Mouse (Mus musculus) embryonic facial prominence, embryonic 15.5 days (tissue): ENCODE results near the gene Btbd11. TPM values are rescaled to one million over a fixed set of nuclear protein-coding genes. Genes with fewer than 3 reads are reported as not detected.

Experiments used
- ATAC-seq: fragments of 200-750 bp; cut with Nextera tagmentation; 2 replicates; pipeline ENCODE4 v1.8.0; 2017; ENCODE audit warnings: low read depth, moderate TSS enrichment; ENCODE audit not compliant: insufficient number of reproducible peaks, low FRiP score, low TSS enrichment
- H3K27ac ChIP-seq: fragments of 300-500 bp; sonication (generic); replicated peaks from 2 replicates; pipeline ENCODE4 v1.5.1; 2015; ENCODE audit warnings: mild to moderate bottlenecking, inconsistent platforms
- H3K27me3 ChIP-seq: fragments of 300-500 bp; sonication (generic); 2 replicates; pipeline ENCODE4 v1.6.1; 2015; ENCODE audit warnings: inconsistent platforms
- H3K36me3 ChIP-seq: fragments of 300-500 bp; sonication (generic); 2 replicates; pipeline ENCODE4 v1.6.1; 2015; ENCODE audit warnings: mild to moderate bottlenecking, inconsistent platforms
- H3K4me1 ChIP-seq: fragments of 300-500 bp; sonication (generic); 2 replicates; pipeline ENCODE4 v1.6.1; 2015; ENCODE audit warnings: inconsistent platforms
- H3K4me2 ChIP-seq: fragments of 300-500 bp; sonication (generic); replicated peaks from 2 replicates; pipeline ENCODE4 v1.6.1; 2015; ENCODE audit warnings: mild to moderate bottlenecking, inconsistent platforms
- H3K4me3 ChIP-seq: fragments of 300-500 bp; sonication (generic); replicated peaks from 2 replicates; pipeline ENCODE4 v1.5.1; 2015; ENCODE audit warnings: mild to moderate bottlenecking, inconsistent platforms
- H3K9ac ChIP-seq: fragments of 300-500 bp; sonication (generic); 2 replicates; pipeline ENCODE4 v1.6.1; 2015; ENCODE audit warnings: inconsistent platforms
- H3K9me3 ChIP-seq: fragments of 300-500 bp; sonication (generic); replicated peaks from 2 replicates; pipeline ENCODE4 v1.6.1; 2016; ENCODE audit warnings: inconsistent platforms
- WGBS: fragments of 180-500 bp; shearing (Covaris S2); methylation state at CpG from one replicate; pipeline ENCODE4 v1.1.7; 2015; 5-methylcytosine and 5-hydroxymethylcytosine counted together
- polyA plus RNA-seq: library from polyadenylated mRNA; unstranded; fragments of >200 nt; fragmentation: Nextera tagmentation; extraction: Ambion mirVana; gene quantifications from 2 replicates; pipeline ENCODE4 v1.2.1, GENCODE M21; 2015

Btbd11 gene
- polyA plus RNA-seq, 1 experiment from 2014 or later = 6.5 TPM

DNA sequence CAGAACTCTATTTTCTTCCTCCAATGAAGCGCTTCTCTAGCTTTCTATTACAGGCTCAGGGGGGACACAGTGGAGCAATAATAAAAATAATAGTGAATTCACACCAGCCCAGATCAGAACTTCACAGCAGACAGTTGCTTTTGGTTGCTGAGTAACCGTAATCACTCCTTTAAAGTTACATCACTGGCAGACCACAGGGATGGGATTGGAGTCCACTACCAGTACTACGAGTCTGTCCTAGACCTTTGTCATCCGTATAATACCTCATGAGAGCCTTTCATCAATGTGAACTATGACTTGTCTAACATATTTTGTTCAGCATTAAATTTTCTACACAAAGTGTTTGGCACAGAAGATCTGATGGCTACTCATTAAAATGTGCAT is 35.0 kb downstream of the Btbd11 start:
- WGBS = 82% methylated on average over 4 of the region's 4 CpGs
- Histone ChIP-seq H3K4me1 (no peaks in the 10 kb centered on the region), H3K9ac (no peak overlapping the region), H3K4me2 (no peak overlapping the region), H3K27ac (no peak overlapping the region), H3K27me3 (no peaks in the 10 kb centered on the region), H3K9me3 (no peaks in the 10 kb centered on the region), H3K36me3 (no peaks in the 10 kb centered on the region), H3K4me3 (no peak overlapping the region)
- ATAC-seq = no peak

DNA sequence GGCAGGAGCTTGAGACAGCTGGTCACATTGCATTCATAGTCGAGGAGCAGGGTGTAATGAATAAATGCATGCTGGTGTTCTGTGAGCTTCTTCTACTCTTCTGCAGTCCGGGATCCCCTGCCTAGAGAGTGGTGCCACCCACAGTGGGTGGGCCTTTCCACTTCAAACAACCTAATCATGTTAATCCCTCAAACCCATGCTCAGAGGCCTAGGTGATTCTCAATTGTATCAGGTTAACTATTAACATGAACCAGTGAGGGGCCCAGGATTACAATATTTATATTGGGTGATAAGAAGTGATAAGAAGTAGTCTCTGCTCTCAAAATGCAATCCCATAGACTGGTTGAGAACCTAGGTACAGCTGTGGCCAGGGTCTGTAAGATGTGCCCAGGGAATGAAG is 39.1 kb downstream of the Btbd11 start:
- 70% methylated on average over 2 of the region's 2 CpGs for WGBS
- Histone ChIP-seq H3K27ac (no peak overlapping the region), H3K4me2 (no peak overlapping the region), H3K36me3 (no peaks in the 10 kb centered on the region), H3K9ac (no peak overlapping the region), H3K9me3 (no peaks in the 10 kb centered on the region), H3K4me1 (no peaks in the 10 kb centered on the region), H3K27me3 (no peaks in the 10 kb centered on the region), H3K4me3 (no peak overlapping the region)
- no peak for ATAC-seq

DNA sequence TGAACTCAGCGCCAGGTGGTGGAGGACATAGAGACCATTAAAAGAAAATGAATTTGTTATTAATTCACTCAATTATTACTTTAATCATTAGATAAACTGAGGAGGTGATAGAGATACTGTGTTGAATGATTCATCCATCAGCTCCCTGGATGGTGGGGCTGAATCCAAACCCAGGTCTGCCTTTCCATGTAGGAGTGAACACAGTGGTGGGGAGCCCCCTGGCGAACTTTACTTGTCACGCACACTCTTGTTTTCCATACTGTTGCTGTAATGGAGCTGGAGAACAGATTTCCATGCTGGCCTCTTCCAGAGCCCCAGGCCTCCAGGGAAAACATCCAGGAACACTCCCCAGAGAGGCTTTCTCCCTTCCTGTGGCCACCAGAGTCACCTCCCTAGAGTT is 50.6 kb downstream of the Btbd11 start:
- Histone ChIP-seq H3K27me3 (no peaks in the 10 kb centered on the region), H3K36me3 (no peaks in the 10 kb centered on the region), H3K4me3 (no peak overlapping the region), H3K4me2 (no peak overlapping the region), H3K9me3 (no peaks in the 10 kb centered on the region), H3K9ac (no peak overlapping the region), H3K4me1 (no peaks in the 10 kb centered on the region), H3K27ac (no peak overlapping the region)
- 84% methylated on average over 3 of the region's 3 CpGs for WGBS
- no peak for ATAC-seq

DNA sequence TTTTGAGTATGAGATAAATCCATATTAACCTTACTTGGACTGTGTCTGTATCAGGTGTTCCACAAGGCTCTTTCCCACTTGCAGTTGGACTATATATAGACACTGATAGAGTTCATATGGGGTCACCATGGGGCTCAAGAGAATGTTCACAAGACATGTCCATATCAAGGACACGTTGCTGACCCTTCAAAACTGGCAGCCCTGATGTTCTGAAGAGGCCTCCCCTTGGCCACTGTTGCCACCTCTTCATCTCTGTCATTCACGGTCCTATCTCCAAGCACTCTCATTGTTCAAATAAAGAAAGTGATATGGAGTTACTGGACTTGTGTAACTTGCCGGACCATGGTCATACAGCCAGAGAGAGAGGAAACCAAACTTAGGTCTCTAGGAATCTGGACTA is 56.8 kb downstream of the Btbd11 start:
- ATAC-seq = no peak

DNA sequence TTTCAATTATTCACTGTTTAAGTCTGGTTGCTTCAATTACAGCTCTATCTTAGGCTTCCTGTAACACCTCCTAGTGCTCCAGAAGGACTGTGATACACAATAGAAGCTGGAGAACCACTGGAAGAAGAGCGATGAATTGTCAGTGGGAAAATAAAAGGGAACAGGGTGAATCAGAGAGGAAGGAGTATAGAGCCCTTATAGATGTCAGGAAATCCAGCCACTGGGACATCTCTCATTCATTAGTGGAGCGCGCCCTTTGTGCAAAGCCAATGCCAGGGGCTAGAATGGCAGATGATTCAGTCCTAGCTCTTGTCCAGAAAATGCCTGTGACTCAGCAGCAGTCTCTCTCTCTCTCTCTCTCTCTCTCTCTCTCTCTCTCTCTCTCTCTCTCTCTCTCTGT is 59.3 kb downstream of the Btbd11 start:
- no peak overlapping the region for H3K9ac ChIP-seq
- ATAC-seq = no peak
- H3K27ac ChIP-seq = no peak overlapping the region
- H3K36me3 ChIP-seq = no peaks in the 10 kb centered on the region
- no peak overlapping the region for H3K4me2 ChIP-seq
- 96% methylated on average over 3 of the region's 3 CpGs for WGBS
- H3K27me3 ChIP-seq = no peaks in the 10 kb centered on the region
- H3K9me3 ChIP-seq = no peaks in the 10 kb centered on the region
- no peak overlapping the region for H3K4me3 ChIP-seq
- H3K4me1 ChIP-seq = no peaks in the 10 kb centered on the region

More for the DNA sequence above, 56.8 kb downstream of the Btbd11 start:
- WGBS = 86% methylated on average over 3 of the region's 3 CpGs
- H3K4me2 ChIP-seq = no peak overlapping the region
- H3K27ac ChIP-seq = no peak overlapping the region
- H3K36me3 ChIP-seq = no peaks in the 10 kb centered on the region
- H3K27me3 ChIP-seq = no peaks in the 10 kb centered on the region
- H3K4me3 ChIP-seq = no peak overlapping the region
- no peak overlapping the region for H3K9ac ChIP-seq
- no peaks in the 10 kb centered on the region for H3K4me1 ChIP-seq
- H3K9me3 ChIP-seq = no peaks in the 10 kb centered on the region

DNA sequence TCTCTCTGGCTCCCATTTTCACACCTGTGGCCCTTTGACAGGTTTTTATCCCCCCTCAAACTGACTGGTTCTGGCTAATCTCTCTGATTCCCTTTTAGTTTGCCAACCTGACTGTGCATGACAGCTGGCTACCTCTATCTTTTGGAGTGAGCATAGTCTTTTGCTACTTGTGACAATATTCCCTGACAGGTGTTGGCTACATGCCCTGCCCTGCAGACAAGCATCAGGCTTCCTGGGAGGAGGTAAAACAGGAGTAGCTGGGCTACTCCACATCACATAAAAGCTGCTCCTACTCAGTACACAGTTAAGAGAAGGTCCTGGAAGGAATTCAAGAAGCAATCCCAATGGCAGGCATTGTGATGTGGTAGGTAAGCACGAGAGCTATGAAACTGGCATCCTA is 60.1 kb downstream of the Btbd11 start:
- Histone ChIP-seq H3K36me3 (no peaks in the 10 kb centered on the region), H3K4me1 (no peaks in the 10 kb centered on the region), H3K4me2 (no peak overlapping the region), H3K27me3 (no peaks in the 10 kb centered on the region), H3K9ac (no peak overlapping the region), H3K4me3 (no peak overlapping the region), H3K9me3 (no peaks in the 10 kb centered on the region), H3K27ac (no peak overlapping the region)
- ATAC-seq = no peak
- 81% methylated on average over 1 of the region's 1 CpGs for whole genome bisulfite sequencing

DNA sequence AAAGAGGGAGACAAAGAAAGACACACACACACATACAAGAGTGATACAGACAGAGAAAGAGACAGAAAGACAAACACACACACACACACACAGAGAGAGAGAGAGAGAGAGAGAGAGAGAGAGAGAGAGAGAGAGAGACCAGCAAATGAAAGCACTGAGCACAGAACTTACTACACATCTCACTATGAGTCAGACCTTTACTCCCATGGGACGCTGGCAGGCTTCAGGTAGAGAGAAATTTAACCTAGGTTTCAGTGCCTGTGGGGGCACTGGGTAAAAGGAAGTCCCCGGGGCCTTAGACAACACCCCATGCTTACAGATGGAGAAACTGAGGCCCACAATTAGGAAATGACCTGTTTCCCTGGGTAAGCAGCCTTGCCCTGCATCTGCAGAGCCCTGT is 61.3 kb downstream of the Btbd11 start:
- H3K9ac ChIP-seq = no peak overlapping the region
- H3K4me3 ChIP-seq = no peak overlapping the region
- H3K27me3 ChIP-seq = no peaks in the 10 kb centered on the region
- H3K27ac ChIP-seq = no peak overlapping the region
- H3K36me3 ChIP-seq = no peaks in the 10 kb centered on the region
- no peak overlapping the region for H3K4me2 ChIP-seq
- ATAC-seq = no peak
- no peaks in the 10 kb centered on the region for H3K9me3 ChIP-seq
- H3K4me1 ChIP-seq = no peaks in the 10 kb centered on the region
- 61% methylated on average over 2 of the region's 2 CpGs for WGBS

DNA sequence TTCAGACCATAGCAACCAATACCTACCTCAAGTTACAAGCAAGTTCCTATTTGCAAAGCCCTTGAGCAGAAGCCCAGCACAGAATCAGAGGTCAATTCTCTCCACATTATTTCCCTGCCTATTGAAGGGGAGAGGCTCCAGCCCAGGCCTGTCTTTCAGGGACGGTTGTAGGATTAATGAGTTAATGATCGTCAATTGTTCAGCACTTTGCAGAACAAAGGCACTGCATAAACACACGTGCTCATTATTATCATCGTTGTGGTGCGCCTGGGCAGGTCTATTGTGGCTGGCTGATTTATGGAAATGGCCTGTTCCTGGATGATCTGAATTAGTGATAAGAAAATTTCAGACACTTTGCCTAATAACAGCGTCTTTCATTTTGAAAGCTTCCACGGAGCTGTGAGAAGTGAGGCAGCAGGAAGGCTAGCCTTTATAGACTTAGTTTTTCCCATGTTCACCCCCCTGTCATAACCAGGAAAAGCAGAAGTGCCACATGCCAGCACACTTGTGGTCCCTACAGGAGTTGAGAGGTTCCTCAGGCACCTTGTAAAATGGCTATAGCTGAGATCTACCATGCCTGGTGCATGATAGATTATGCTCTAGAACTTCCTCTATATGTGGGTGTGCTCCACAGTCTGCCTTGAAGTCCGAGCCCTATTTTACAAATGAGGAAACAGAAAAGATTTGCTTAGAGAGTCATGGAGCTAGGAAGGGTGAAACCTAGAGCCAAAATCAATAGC is 65.2 kb downstream of the Btbd11 start:
- ATAC-seq = no peak

DNA sequence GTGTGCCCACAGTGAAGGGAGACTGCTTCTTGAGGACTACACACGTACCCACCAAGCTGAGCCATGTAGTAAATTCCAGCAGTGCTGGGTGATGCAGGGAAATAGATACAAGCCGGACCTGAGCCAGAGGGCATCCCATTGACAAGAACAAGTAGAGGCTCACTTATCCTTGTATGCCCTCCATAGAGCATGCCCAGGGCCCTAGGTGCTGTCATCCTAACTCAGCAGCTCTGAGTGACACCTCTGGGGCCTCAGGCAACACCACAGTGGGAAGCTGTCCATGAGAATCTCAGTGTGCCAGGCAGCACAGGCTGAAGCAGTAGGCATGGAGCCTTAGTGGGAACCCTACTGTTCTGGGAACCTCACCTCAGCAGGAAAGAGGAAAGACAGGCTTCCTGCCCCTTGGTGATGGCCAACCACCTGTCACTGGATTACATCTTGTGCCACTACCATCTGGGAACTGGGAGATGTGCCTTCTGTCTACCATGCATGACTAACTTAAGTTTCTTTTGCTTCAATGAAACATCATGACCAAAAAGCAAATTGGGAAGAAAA is 66.7 kb downstream of the Btbd11 start:
- H3K4me2 ChIP-seq = no peak overlapping the region
- 0 out of 2 replicates have a peak, but pooled peaks cover 3% of the 10 kb centered on the region for H3K27me3 ChIP-seq
- H3K36me3 ChIP-seq = no peaks in the 10 kb centered on the region
- no peak for ATAC-seq
- 91% methylated on average over 2 of the region's 2 CpGs for WGBS
- no peaks in the 10 kb centered on the region for H3K9me3 ChIP-seq
- no peak overlapping the region for H3K9ac ChIP-seq
- no peak overlapping the region for H3K4me3 ChIP-seq
- H3K4me1 ChIP-seq = 0 out of 2 replicates have a peak, but pooled peaks cover 10% of the 10 kb centered on the region
- no peak overlapping the region for H3K27ac ChIP-seq

More for the DNA sequence above, 65.2 kb downstream of the Btbd11 start:
- H3K36me3 ChIP-seq = no peaks in the 10 kb centered on the region
- 0 out of 2 replicates have a peak, but pooled peaks cover 7% of the 10 kb centered on the region for H3K4me1 ChIP-seq
- H3K27me3 ChIP-seq = 0 out of 2 replicates have a peak, but pooled peaks cover 2% of the 10 kb centered on the region
- WGBS = 58% methylated on average over 8 of the region's 8 CpGs
- H3K4me3 ChIP-seq = no peak overlapping the region
- no peaks in the 10 kb centered on the region for H3K9me3 ChIP-seq
- no peak overlapping the region for H3K27ac ChIP-seq
- no peak overlapping the region for H3K4me2 ChIP-seq
- H3K9ac ChIP-seq = no peak overlapping the region

DNA sequence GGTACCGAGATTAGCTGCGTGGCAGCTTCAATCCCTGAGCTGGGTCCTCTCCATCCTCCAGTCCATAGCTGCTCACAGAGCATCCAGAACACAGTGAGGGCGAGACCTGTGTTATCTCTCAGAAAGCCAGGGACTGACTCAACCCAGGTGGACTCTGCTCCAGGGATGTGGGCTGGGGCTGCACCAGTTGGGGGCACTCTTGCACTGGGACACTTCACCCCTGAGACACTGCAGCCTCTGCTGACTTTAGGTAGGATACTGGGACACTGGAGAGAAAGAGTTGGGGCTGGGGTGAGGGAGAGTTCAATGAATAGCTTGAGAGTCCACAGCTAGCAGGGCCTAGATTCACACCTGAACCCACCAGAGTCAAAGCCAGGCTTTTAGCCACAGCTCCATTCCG is 69.4 kb downstream of the Btbd11 start:
- no peaks in the 10 kb centered on the region for H3K9me3 ChIP-seq
- no peak overlapping the region for H3K4me2 ChIP-seq
- H3K4me1 ChIP-seq = peaks cover 19% of the 10 kb centered on the region
- no peak overlapping the region for H3K27ac ChIP-seq
- no peak overlapping the region for H3K4me3 ChIP-seq
- H3K9ac ChIP-seq = no peak overlapping the region
- no peaks in the 10 kb centered on the region for H3K36me3 ChIP-seq
- ATAC-seq = no peak
- 0 out of 2 replicates have a peak, but pooled peaks cover 3% of the 10 kb centered on the region for H3K27me3 ChIP-seq
- 70% methylated on average over 4 of the region's 4 CpGs for WGBS

DNA sequence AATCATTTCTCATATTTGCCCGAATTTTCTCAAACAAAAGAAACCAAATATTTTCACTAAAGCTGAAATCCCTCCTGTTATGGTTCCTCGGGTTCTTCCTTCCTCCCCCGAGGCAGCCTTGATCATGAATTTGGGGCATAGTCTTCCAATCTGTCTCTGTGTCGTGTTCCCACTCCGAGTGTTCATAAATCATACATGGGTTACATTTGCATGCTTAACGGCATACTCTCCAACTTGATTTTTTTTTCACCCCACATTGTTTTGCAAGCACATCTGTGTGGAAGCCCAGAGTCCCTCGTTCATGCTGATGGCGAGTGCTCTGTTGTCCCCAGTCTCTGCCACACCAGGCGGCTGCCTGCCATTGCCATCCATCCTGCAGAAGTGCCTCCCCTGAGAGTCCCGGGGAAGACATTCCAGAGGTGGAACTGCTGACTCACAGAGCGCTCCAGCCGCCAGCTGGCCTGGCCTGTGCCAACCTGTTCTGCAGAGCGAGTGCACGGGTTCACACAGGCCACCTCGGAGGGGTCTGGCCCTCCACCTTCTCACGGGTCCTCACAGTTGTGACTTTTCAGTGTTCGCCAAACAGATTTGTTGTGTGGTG is 72.2 kb downstream of the Btbd11 start:
- H3K27ac ChIP-seq = no peak overlapping the region

More for the DNA sequence above, 72.2 kb downstream of the Btbd11 start:
- Histone ChIP-seq H3K36me3 (no peaks in the 10 kb centered on the region), H3K27me3 (0 out of 2 replicates have a peak, but pooled peaks cover 3% of the 10 kb centered on the region), H3K4me2 (peak overlapping the region; percentile 48), H3K9ac (no peak overlapping the region), H3K4me1 (peaks cover 23% of the 10 kb centered on the region), H3K9me3 (no peaks in the 10 kb centered on the region), H3K4me3 (peak overlapping the region; percentile 17)
- no peak for ATAC-seq
- 16% methylated on average over 17 of the region's 17 CpGs for WGBS
